ENCODE assay signal across 26 mouse cellular contexts in genomic region chr9:46042387-46042786, GRCm38 (mm10). TPM values are rescaled to one million over a fixed set of nuclear protein-coding genes. Genes with fewer than 3 reads are reported as not detected.
DNase-seq lines count a peak whose midpoint lies in the region; ATAC-seq and TF ChIP-seq lines count a peak whose summit lies in the region.
"Had no signal": no experiment of that assay in that cellular context is flagged by ENCODE, and none has a peak within 500 bp of the region (broad histone marks: within the 10 kb centered on the region; RNA-seq: fewer than 3 reads in every experiment).

No protein-coding gene starts in this region.

- H3K36me3 ChIP-seq in intestine, postnatal 0 days (ENCODE audit: control insufficient read depth, insufficient read depth): no peaks in the 10 kb centered on the region
- no peaks in the 10 kb centered on the region for H3K36me3 ChIP-seq in intestine, embryonic 16.5 days (ENCODE audit: control insufficient read depth, insufficient read depth, low read length)
- H3K36me3 ChIP-seq: heart, embryonic 15.5 days had no signal

- H3K27ac ChIP-seq in intestine, postnatal 0 days (ENCODE audit: low read depth, low read length): no peak overlapping the region
- H3K27ac ChIP-seq in intestine, embryonic 16.5 days (ENCODE audit: low read length): no peak overlapping the region
- H3K27ac ChIP-seq: heart, embryonic 10.5 days; heart, embryonic 15.5 days; liver, embryonic 12.5 days; midbrain, embryonic 13.5 days had no signal

- peak; percentile 59; the same call in 1 of the 2 replicates for ATAC-seq in intestine, postnatal 0 days
- no peak for ATAC-seq in intestine, embryonic 16.5 days
- ATAC-seq in megakaryocyte-erythroid progenitor cell, adult 5-6 weeks (replicated peaks; ENCODE audit: low FRiP score, low TSS enrichment, poor library complexity, severe bottlenecking): no peak
- ATAC-seq: forebrain, embryonic 14.5 days; hindbrain, embryonic 16.5 days; liver, embryonic 12.5 days; liver, postnatal 0 days; midbrain, embryonic 13.5 days had no signal

- H3K4me3 ChIP-seq in intestine, postnatal 0 days (ENCODE audit: low read depth, low read length): no peak overlapping the region
- H3K4me3 ChIP-seq in intestine, embryonic 16.5 days (ENCODE audit: low read length): no peak overlapping the region
- H3K4me3 ChIP-seq: heart, embryonic 10.5 days; heart, embryonic 15.5 days; liver, embryonic 12.5 days; midbrain, embryonic 13.5 days had no signal

- H3K4me1 ChIP-seq in intestine, postnatal 0 days (replicated peaks; ENCODE audit: control insufficient read depth, insufficient read depth, low read length): 0 out of 2 replicates have a peak, but pooled peaks cover 2% of the 10 kb centered on the region
- H3K4me1 ChIP-seq in intestine, embryonic 16.5 days (ENCODE audit: control insufficient read depth, insufficient read depth, low read length): 0 out of 2 replicates have a peak, but pooled peaks cover 2% of the 10 kb centered on the region
- H3K4me1 ChIP-seq: liver, embryonic 12.5 days had no signal

- intact Hi-C loops in left cerebral cortex, postnatal 36 days (cut with DNase I): no loop called here
- intact Hi-C loops in left cerebral cortex, postnatal 4 days (cut with DNase I): no loop called here

- WGBS in intestine, postnatal 0 days: 68% methylated on average over 3 of the region's 3 CpGs
- 85% methylated on average over 3 of the region's 3 CpGs for WGBS in intestine, embryonic 16.5 days

- no peaks in the 10 kb centered on the region for H3K9me3 ChIP-seq in intestine, postnatal 0 days (ENCODE audit: control insufficient read depth)
- no peaks in the 10 kb centered on the region for H3K9me3 ChIP-seq in intestine, embryonic 16.5 days (ENCODE audit: control insufficient read depth, low read length)
- H3K9me3 ChIP-seq: heart, embryonic 10.5 days; heart, embryonic 15.5 days; liver, embryonic 12.5 days; midbrain, embryonic 13.5 days had no signal

- H3K9ac ChIP-seq in intestine, postnatal 0 days (ENCODE audit: low read depth, low read length): no peak overlapping the region
- H3K9ac ChIP-seq in intestine, embryonic 16.5 days (ENCODE audit: low read depth, low read length): no peak overlapping the region
- H3K9ac ChIP-seq: heart, embryonic 15.5 days; liver, embryonic 12.5 days; liver, postnatal 0 days; midbrain, embryonic 13.5 days had no signal

- TF ChIP-seq CTCF in intestine, postnatal 0 days (IDR thresholded peaks at IDR 0.05; ENCODE audit: low read depth): no peak

- H3K4me2 ChIP-seq in intestine, postnatal 0 days (replicated peaks; ENCODE audit: low read depth): no peak overlapping the region
- H3K4me2 ChIP-seq in intestine, embryonic 16.5 days (ENCODE audit: low read depth, low read length): no peak overlapping the region
- H3K4me2 ChIP-seq: heart, embryonic 15.5 days; liver, embryonic 12.5 days; midbrain, embryonic 13.5 days had no signal

- no peaks in the 10 kb centered on the region for H3K27me3 ChIP-seq in intestine, postnatal 0 days (replicated peaks; ENCODE audit: control insufficient read depth, insufficient read depth, low read length)
- H3K27me3 ChIP-seq in intestine, embryonic 16.5 days (replicated peaks; ENCODE audit: control insufficient read depth, insufficient read depth, low read length): no peaks in the 10 kb centered on the region
- H3K27me3 ChIP-seq: CH12.LX; heart, embryonic 15.5 days; liver, embryonic 12.5 days; midbrain, embryonic 13.5 days had no signal

- peak; percentile 19 to 27 for DNase-seq in left cerebral cortex, postnatal 36 days (ENCODE audit: low spot score in 2 of 2)
- DNase-seq in left cerebral cortex, postnatal 4 days: no peak
- DNase-seq in thymus, postnatal 0 days (ENCODE audit: low spot score): peak; percentile 8
- DNase-seq in thymus, adult 18-20 months: no peak
- no peak for DNase-seq in adrenal gland, adult 2 months
- DNase-seq: adrenal gland, postnatal 10 days; B cell, adult 2 months; cerebellum, adult 8-10 months; cerebellum, postnatal 25 days; gastrocnemius, postnatal 14 days; heart, adult 11 months; kidney, adult 9 months; kidney, postnatal 10 days; liver, postnatal 0 days; lung, postnatal 36 days; thymus, postnatal 25 days had no signal

RNA-seq across cellular contexts. Expression of gene Sik3, which starts 29.8 kb away (rescaled TPM):
- polyA plus RNA-seq in intestine, postnatal 0 days (2015; fragmentation: Nextera tagmentation; extraction: Ambion mirVana): 7.4 and 10.0 TPM in 2 replicates
- polyA plus RNA-seq in intestine, embryonic 16.5 days (2015; fragmentation: Nextera tagmentation; extraction: Ambion mirVana): 5.1 and 5.2 TPM in 2 replicates
- 100 to 1,000 TPM; 119 to 130 TPM for total RNA-seq in left cerebral cortex, postnatal 36 days (2021)
- 10 to 100 TPM; 54.6 to 56.9 TPM for total RNA-seq in left cerebral cortex, postnatal 4 days (2021)
- 6.3 and 9.4 TPM in 2 replicates for polyA plus RNA-seq in thymus, postnatal 0 days (2015; fragmentation: Nextera tagmentation; extraction: Ambion mirVana)
- 10 to 100 TPM; 49.2 to 87.3 TPM for total RNA-seq in adrenal gland, adult 2 months (2021)
- polyA plus RNA-seq in adrenal gland, adult 2 months (2012; rRNA removed): 17.2 and 30.2 TPM in 2 replicates
- 23.8 and 29.0 TPM in 2 replicates for total RNA-seq in megakaryocyte-erythroid progenitor cell, adult 5-6 weeks (2014; fragmentation: Nextera tagmentation)
- total RNA-seq in megakaryocyte-erythroid progenitor cell, adult 5-6 weeks (2017): 15.2 and 16.6 TPM in 2 replicates

RNA-seq across cellular contexts. Expression of gene Pafah1b2, which starts 29.9 kb away (rescaled TPM):
- polyA plus RNA-seq in intestine, postnatal 0 days (2015; fragmentation: Nextera tagmentation; extraction: Ambion mirVana): 78.1 and 78.2 TPM in 2 replicates
- 123 and 137 TPM in 2 replicates for polyA plus RNA-seq in intestine, embryonic 16.5 days (2015; fragmentation: Nextera tagmentation; extraction: Ambion mirVana)
- total RNA-seq in left cerebral cortex, postnatal 36 days (2021): 100 to 1,000 TPM; 210 to 220 TPM
- total RNA-seq in left cerebral cortex, postnatal 4 days (2021): 100 to 1,000 TPM; 262 to 267 TPM
- 110 TPM in 2 replicates for polyA plus RNA-seq in thymus, postnatal 0 days (2015; fragmentation: Nextera tagmentation; extraction: Ambion mirVana)
- 100 to 1,000 TPM; 154 to 167 TPM for total RNA-seq in adrenal gland, adult 2 months (2021)
- 57.5 and 96.7 TPM in 2 replicates for polyA plus RNA-seq in adrenal gland, adult 2 months (2012; rRNA removed)
- total RNA-seq in megakaryocyte-erythroid progenitor cell, adult 5-6 weeks (2014; fragmentation: Nextera tagmentation): 26.5 and 36.8 TPM in 2 replicates
- 111 and 144 TPM in 2 replicates for total RNA-seq in megakaryocyte-erythroid progenitor cell, adult 5-6 weeks (2017)

Comparison
In these comparisons a context has a peak if more than half of its experiments do, and no peak if none do; other contexts are left out.
1. DNase-seq: peak in left cerebral cortex, postnatal 36 days (2 of 2) and thymus, postnatal 0 days (single experiment); none in left cerebral cortex, postnatal 4 days (single experiment), thymus, adult 18-20 months (0 of 2) and adrenal gland, adult 2 months (single experiment).